Mouse (Mus musculus) fibroblast of lung, adult 2 months (primary cell): ENCODE data around the gene Nfib.
A peak's percentile ranks its signal among the peaks of the same experiment; 100 is the strongest.

Source experiments
- DNase-seq: peaks from one replicate; pipeline ENCODE4 v3.0.0-alpha.2; 2011; ENCODE audit warnings: low read depth

Nfib gene

GRCm38 (mm10) chr4:82430802-82431201 lies 274.7 kb downstream of the Nfib start:
- DNase-seq, result no peak

GRCm38 (mm10) chr4:82426224-82426623 lies 279.3 kb downstream of the Nfib start:
- DNase-seq, result no peak

GRCm38 (mm10) chr4:82418241-82418640 lies 287.3 kb downstream of the Nfib start:
- DNase-seq, result no peak

- no peak for DNase-seq
Measured at GRCm38 (mm10) chr4:82415817-82416216, 289.7 kb downstream of the Nfib start.

- no peak for DNase-seq
Measured at GRCm38 (mm10) chr4:82412651-82413050, 292.9 kb downstream of the Nfib start.

- no peak for DNase-seq
Measured at GRCm38 (mm10) chr4:82411965-82412364, 293.6 kb downstream of the Nfib start.

GRCm38 (mm10) chr4:82408463-82409404 lies 296.8 kb downstream of the Nfib start:
- no peak for DNase-seq

GRCm38 (mm10) chr4:82406511-82406910 lies 299.0 kb downstream of the Nfib start:
- DNase-seq, result no peak

GRCm38 (mm10) chr4:82405791-82406190 lies 299.8 kb downstream of the Nfib start:
- DNase-seq, result no peak

- DNase-seq, result no peak
Measured at GRCm38 (mm10) chr4:82403975-82404651, 301.4 kb downstream of the Nfib start.

- DNase-seq, result no peak
Measured at GRCm38 (mm10) chr4:82402666-82403065, 302.9 kb downstream of the Nfib start.

GRCm38 (mm10) chr4:82401450-82402061 lies 304.0 kb downstream of the Nfib start:
- DNase-seq, result no peak

- no peak for DNase-seq
Measured at GRCm38 (mm10) chr4:82400536-82400935, 305.0 kb downstream of the Nfib start.

- DNase-seq, result peak; percentile 51
Measured at GRCm38 (mm10) chr4:82399406-82400380, 305.9 kb downstream of the Nfib start.

GRCm38 (mm10) chr4:82398282-82398681 lies 307.3 kb downstream of the Nfib start:
- DNase-seq, result no peak

- no peak for DNase-seq
Measured at GRCm38 (mm10) chr4:82396805-82397204, 308.7 kb downstream of the Nfib start.

- no peak for DNase-seq
Measured at GRCm38 (mm10) chr4:82396003-82396402, 309.5 kb downstream of the Nfib start.

GRCm38 (mm10) chr4:82394346-82394745 lies 311.2 kb downstream of the Nfib start:
- no peak for DNase-seq

- DNase-seq, result no peak
Measured at GRCm38 (mm10) chr4:82393021-82393420, 312.5 kb downstream of the Nfib start.

GRCm38 (mm10) chr4:82392496-82392895 lies 313.1 kb downstream of the Nfib start:
- no peak for DNase-seq

- no peak for DNase-seq
Measured at GRCm38 (mm10) chr4:82391726-82392472, 313.7 kb downstream of the Nfib start.
